Mouse (Mus musculus): ENCODE results near the gene Gm8298. TPM values are rescaled to one million over a fixed set of nuclear protein-coding genes. Genes with fewer than 3 reads are reported as not detected.

Gene Gm8298
- total RNA-seq (2023), result not detected

DNA sequence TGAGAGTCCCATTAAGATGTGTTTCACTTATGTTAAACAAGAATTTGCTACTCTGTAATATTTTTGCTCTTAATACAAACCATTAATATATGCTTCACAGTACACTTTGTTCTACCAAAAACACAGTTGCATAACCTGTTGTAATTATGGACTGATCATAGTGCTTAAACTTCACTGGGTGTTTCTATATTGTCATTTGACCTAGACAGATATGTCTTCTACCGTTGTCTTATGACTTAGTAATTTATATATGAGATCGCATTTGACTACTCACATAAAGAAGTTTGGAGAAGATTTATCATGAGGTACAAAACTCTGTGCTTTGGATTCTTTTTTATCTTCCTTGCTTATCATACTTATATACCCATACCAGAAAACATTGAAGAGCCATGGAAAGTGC, at the start of gene Gm8298:
Gene Gm8298, plus strand, starts transcription at position 301 of the 400 bp plus-strand sequence.

DNA sequence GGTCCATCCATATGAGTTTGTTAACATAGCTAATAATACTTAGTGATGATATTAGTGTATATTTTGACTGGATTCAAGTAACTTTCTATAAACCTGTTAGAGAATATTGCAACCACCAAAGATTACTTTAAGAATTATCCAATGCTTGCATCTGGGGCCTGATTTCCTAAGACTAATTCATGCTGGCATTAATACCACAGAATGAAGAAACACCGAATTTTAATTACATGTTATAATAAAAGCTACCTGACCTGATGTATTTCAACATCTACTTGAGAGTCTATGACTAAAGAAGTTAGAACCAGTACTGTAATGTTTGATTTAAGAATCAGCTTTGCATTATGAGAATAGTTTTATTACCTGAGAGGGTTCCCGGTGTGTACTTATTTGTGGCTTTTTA, 64.1 kb downstream of the Gm8298 start, which contains the start of gene C130079G13Rik:
Gene C130079G13Rik, plus strand, starts transcription at position 301 of the 400 bp plus-strand sequence.

Other genes with a start within 250 kb of the Gm8298 start
- gene Gm5538, start 131.3 kb upstream of the Gm8298 start, total RNA-seq (2023), result not detected
- not detected for gene C130079G13Rik, start 64.2 kb downstream of the Gm8298 start, total RNA-seq (2023)
- gene Aadacl2, start 145.7 kb downstream of the Gm8298 start, total RNA-seq (2023), result not detected
- gene Aadac, start 164.7 kb downstream of the Gm8298 start, total RNA-seq (2023), result not detected
- gene Sucnr1, start 220.8 kb downstream of the Gm8298 start, total RNA-seq (2023), result not detected

Data from neutrophil, adult 83 days (primary cell).